17 mouse cellular contexts compared by ENCODE assay signal in genomic region chr15:95850546-95850945, GRCm38 (mm10). TPM values are rescaled to one million over a fixed set of nuclear protein-coding genes. Genes with fewer than 3 reads are reported as not detected.
DNase-seq lines count a peak whose midpoint lies in the region; ATAC-seq and TF ChIP-seq lines count a peak whose summit lies in the region.
"Had no signal": no experiment of that assay in that cellular context is flagged by ENCODE, and none has a peak within 500 bp of the region (broad histone marks: within the 10 kb centered on the region; RNA-seq: fewer than 3 reads in every experiment).

No protein-coding gene starts in this region.

- no peak overlapping the region for H3K27ac ChIP-seq in forebrain, postnatal 0 days (ENCODE audit: low read depth, low read length)
- no peak overlapping the region for H3K27ac ChIP-seq in forebrain, embryonic 11.5 days (ENCODE audit: low read depth, low read length)
- H3K27ac ChIP-seq: hindbrain, embryonic 14.5 days; limb, embryonic 15.5 days; midbrain, embryonic 15.5 days had no signal

- H3K9ac ChIP-seq in forebrain, postnatal 0 days: no peak overlapping the region
- no peak overlapping the region for H3K9ac ChIP-seq in forebrain, embryonic 11.5 days (ENCODE audit: low read length)
- H3K9ac ChIP-seq: hindbrain, embryonic 14.5 days; limb, embryonic 15.5 days; midbrain, embryonic 15.5 days had no signal

- no peak overlapping the region for H3K4me2 ChIP-seq in forebrain, postnatal 0 days (ENCODE audit: low read depth)
- H3K4me2 ChIP-seq in forebrain, embryonic 11.5 days (ENCODE audit: low read depth, low read length, severe bottlenecking): no peak overlapping the region
- H3K4me2 ChIP-seq: hindbrain, embryonic 14.5 days; limb, embryonic 15.5 days; midbrain, embryonic 15.5 days had no signal

- WGBS in forebrain, postnatal 0 days: 92% methylated on average over 5 of the region's 5 CpGs
- 89% methylated on average over 5 of the region's 5 CpGs for WGBS in forebrain, embryonic 11.5 days

- 0 out of 2 replicates have a peak, but pooled peaks have one; percentile 5 for TF ChIP-seq CTCF in forebrain, postnatal 0 days (IDR thresholded peaks at IDR 0.05; ENCODE audit: low read depth)

- H3K27me3 ChIP-seq in forebrain, postnatal 0 days (ENCODE audit: insufficient read depth, low read length): no peaks in the 10 kb centered on the region
- no peaks in the 10 kb centered on the region for H3K27me3 ChIP-seq in forebrain, embryonic 11.5 days (ENCODE audit: control insufficient read depth, insufficient read depth, low read length)
- H3K27me3 ChIP-seq: limb, embryonic 15.5 days; midbrain, embryonic 15.5 days had no signal

- H3K4me1 ChIP-seq in forebrain, postnatal 0 days (ENCODE audit: insufficient read depth): no peaks in the 10 kb centered on the region
- no peaks in the 10 kb centered on the region for H3K4me1 ChIP-seq in forebrain, embryonic 11.5 days (replicated peaks; ENCODE audit: control insufficient read depth, insufficient read depth, low read length)

- ATAC-seq in forebrain, postnatal 0 days: no peak
- no peak for ATAC-seq in forebrain, embryonic 11.5 days (replicated peaks; ENCODE audit: low FRiP score)
- ATAC-seq in megakaryocyte progenitor cell, adult 5-6 weeks (replicated peaks; ENCODE audit: poor library complexity): peak; percentile 82
- ATAC-seq: midbrain, embryonic 15.5 days had no signal

- H3K4me3 ChIP-seq in forebrain, postnatal 0 days (ENCODE audit: low read depth, low read length): no peak overlapping the region
- H3K4me3 ChIP-seq in forebrain, embryonic 11.5 days (ENCODE audit: low read depth, low read length): no peak overlapping the region
- H3K4me3 ChIP-seq: limb, embryonic 15.5 days; midbrain, embryonic 15.5 days had no signal

- DNase-seq in forebrain, postnatal 0 days: no peak
- no peak for DNase-seq in forebrain, embryonic 11.5 days (ENCODE audit: low spot score)
- DNase-seq in MEL-GATA-1-ER (ENCODE audit: extremely low read depth, low read depth): peak; percentile 92
- peak; percentile 10 for DNase-seq in induced T-regulatory cell, adult 2 months (ENCODE audit: low read depth)
- DNase-seq in heart, adult 9 months (ENCODE audit: low spot score in 2 of 2): no peak
- DNase-seq in T-cell, adult 2 months (ENCODE audit: low spot score): no peak
- DNase-seq in MN1 (ENCODE audit: low spot score): no peak
- DNase-seq: adrenal gland, postnatal 10 days; cerebellum, postnatal 10 days; heart, postnatal 10 days; kidney, adult 9 months; lung, postnatal 36 days; right cerebral cortex, postnatal 14 days had no signal

- no peaks in the 10 kb centered on the region for H3K9me3 ChIP-seq in forebrain, postnatal 0 days (ENCODE audit: low read length)
- no peaks in the 10 kb centered on the region for H3K9me3 ChIP-seq in forebrain, embryonic 11.5 days (ENCODE audit: control insufficient read depth, low read length)
- H3K9me3 ChIP-seq: limb, embryonic 15.5 days; midbrain, embryonic 15.5 days had no signal

- H3K36me3 ChIP-seq in forebrain, postnatal 0 days (ENCODE audit: insufficient read depth): no peaks in the 10 kb centered on the region
- no peaks in the 10 kb centered on the region for H3K36me3 ChIP-seq in forebrain, embryonic 11.5 days (ENCODE audit: control insufficient read depth, insufficient read depth, low read length)
- H3K36me3 ChIP-seq: limb, embryonic 15.5 days; midbrain, embryonic 15.5 days had no signal

RNA-seq across cellular contexts. Expression of gene Ano6, which starts 59.9 kb away (rescaled TPM):
- total RNA-seq in forebrain, postnatal 0 days (2014; rRNA removed): 21.0 and 32.6 TPM in 2 replicates
- 11.1 and 17.2 TPM in 2 replicates for polyA plus RNA-seq in forebrain, postnatal 0 days (2015; fragmentation: Nextera tagmentation; extraction: Ambion mirVana)
- 38.0 and 40.3 TPM in 2 replicates for polyA plus RNA-seq in forebrain, embryonic 11.5 days (2014; fragmentation: Nextera tagmentation; extraction: Ambion mirVana)
- 23.0 and 26.2 TPM in 2 replicates for total RNA-seq in megakaryocyte progenitor cell, adult 5-6 weeks (2015)
- total RNA-seq in megakaryocyte progenitor cell, adult 5-6 weeks (2017): 22.7 and 25.4 TPM in 2 replicates

Comparison
In these comparisons a context has a peak if more than half of its experiments do, and no peak if none do; other contexts are left out.
1. DNase-seq: peak in MEL-GATA-1-ER (single experiment) and induced T-regulatory cell, adult 2 months (single experiment); none in forebrain, postnatal 0 days (single experiment), forebrain, embryonic 11.5 days (single experiment), heart, adult 9 months (0 of 2), T-cell, adult 2 months (single experiment) and MN1 (single experiment).